Mouse (Mus musculus): ENCODE measurements around the gene E130309D02Rik.

E130309D02Rik gene

DNA sequence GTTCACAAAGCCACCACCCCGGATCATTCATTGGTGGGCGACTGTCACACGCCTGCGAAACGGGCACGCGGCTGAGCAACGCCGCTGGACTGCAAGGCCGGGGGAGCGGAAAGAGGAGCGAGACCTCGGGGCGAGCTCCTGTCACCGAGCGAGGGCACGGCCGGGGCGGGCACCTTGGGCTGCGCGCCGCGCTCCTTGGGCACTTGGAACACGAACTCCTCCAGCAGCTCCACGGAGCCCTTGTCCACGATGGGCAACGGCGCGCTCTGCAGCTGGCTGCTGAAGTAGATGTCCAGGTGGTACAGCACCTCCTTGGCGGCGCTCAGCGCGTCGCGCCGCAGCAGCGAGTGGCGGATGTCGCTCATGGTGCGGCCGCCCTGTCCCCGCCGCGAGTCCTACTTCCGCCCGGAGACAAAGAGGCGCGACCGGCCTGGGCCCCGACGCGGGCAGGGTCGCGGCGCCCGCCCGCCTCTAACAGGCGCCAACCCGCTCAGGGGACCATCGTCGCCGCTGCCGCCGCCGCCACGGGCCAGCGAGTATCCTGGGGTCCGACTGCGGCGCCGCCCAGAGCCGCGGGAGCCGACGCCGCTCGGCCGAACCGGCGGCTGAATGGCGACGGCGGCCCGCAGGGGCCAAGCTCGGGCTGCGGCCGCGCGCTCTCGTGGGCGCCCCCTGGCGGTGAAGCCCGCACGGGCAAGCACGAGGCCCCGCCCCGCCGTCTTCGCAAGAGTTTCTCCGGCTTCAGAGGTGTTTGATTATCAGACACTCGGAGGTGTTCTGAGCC, at the start of gene E130309D02Rik:
TSS of gene E130309D02Rik (minus strand) at position 631 of the 784 bp plus-strand sequence.
- DNase-seq, result peak; percentile 93

- DNase-seq, result no peak
Measured at GRCm38 (mm10) chr5:143363678-143364615, 48.8 kb upstream of the E130309D02Rik start.

GRCm38 (mm10) chr5:143361428-143361827, 46.3 kb upstream of the E130309D02Rik start:
- DNase-seq, result no peak

- no peak for DNase-seq
Measured at GRCm38 (mm10) chr5:143360000-143360399, 44.8 kb upstream of the E130309D02Rik start.

- no peak for DNase-seq
Measured at GRCm38 (mm10) chr5:143359263-143359662, 44.1 kb upstream of the E130309D02Rik start.

- no peak for DNase-seq
Measured at GRCm38 (mm10) chr5:143357564-143357963, 42.4 kb upstream of the E130309D02Rik start.

GRCm38 (mm10) chr5:143356686-143357388, 41.7 kb upstream of the E130309D02Rik start, which contains the start of gene Grid2ip:
Gene Grid2ip (plus strand): TSS chr5:143357338.
- no peak for DNase-seq

GRCm38 (mm10) chr5:143356017-143356416, 40.9 kb upstream of the E130309D02Rik start:
- DNase-seq, result no peak

DNA sequence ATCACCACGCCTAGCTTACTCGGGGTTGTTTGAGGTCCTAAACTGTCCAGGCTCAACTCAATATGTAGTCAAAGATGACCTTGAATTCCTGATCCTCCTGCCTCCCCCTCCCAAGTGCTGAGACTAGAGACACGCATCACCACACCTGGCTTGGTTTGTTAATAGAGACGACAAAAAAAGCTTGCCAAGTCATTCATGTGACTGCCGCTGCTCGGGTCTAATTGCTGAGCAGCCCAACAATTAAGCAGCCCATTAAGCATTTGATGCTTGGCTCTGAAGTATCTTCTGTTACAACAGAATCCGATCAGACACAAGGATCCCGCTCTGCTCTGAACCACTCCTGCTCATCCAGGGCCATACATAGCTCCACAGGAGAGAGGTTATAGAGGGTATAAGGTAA, 31.2 kb upstream of the E130309D02Rik start:
- peak; percentile 35 for DNase-seq

DNA sequence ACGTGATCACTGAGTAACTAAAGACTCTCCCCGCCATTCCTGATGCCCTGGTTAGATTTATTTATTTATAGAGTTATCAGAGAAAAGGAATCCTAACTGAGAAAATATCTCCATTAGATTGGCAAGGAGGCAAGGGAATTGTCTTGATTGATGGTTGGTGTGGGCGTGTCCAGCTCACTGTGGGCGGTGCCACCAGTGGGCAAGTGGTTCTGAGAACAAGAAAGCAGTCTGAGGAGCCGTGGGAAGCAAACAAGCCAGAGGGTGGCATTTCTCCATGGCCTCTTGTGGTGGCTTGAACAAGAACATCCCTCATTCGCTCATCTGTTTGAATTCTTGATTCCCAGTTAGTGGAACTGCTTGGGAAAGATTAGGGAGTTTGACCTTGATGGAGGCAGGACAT, 24.4 kb upstream of the E130309D02Rik start:
- DNase-seq, result no peak

DNA sequence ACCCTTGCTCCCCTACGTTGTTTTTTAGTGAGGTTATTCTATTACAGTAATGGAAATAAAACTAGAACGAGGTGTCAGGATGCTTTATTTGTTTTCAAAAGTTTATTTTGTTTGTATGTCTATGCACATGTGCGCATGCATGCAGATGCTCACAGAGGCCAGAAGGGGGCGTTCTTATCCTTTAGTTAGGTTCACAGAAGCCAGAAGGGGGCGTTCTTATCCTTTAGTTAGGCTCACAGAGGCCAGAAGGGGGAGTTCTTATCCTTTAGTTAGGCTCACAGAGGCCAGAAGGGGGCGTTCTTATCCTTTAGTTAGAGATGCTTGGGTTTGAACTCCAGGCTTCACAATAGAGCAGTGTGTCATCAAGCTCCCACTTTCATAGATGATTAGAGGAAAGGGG, 21.4 kb upstream of the E130309D02Rik start:
- DNase-seq, result no peak

DNA sequence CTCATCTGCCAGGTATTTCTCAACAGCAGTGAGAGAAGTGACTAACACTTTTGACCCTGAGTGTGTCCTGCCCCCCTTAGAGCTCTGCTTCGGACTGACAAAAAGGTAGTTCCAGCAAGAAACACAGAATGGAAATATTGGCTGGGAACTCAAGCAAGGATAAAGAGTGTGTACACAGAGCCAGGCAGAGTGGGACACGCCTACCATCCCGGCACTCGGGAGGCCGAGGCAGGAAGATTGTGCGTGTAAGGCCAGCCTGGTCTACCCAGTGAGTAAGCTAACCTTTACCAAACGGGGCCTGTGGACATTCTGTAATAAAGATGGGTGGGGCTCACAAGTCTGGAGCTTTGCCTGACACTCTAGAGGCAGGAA, 19.9 kb upstream of the E130309D02Rik start:
- DNase-seq, result no peak

- DNase-seq, result no peak
Measured at GRCm38 (mm10) chr5:143334418-143335088, 19.4 kb upstream of the E130309D02Rik start.

- peak; percentile 77 for DNase-seq
Measured at GRCm38 (mm10) chr5:143333872-143334271, 18.7 kb upstream of the E130309D02Rik start.

GRCm38 (mm10) chr5:143328690-143329495, 13.7 kb upstream of the E130309D02Rik start, which contains the start of gene Zdhhc4:
Gene Zdhhc4 (minus strand): TSS chr5:143329256.
- peak; percentile 93 for DNase-seq

GRCm38 (mm10) chr5:143317288-143317610, 2.1 kb upstream of the E130309D02Rik start:
- DNase-seq, result peak; percentile 37

GRCm38 (mm10) chr5:143316605-143317287, 1.6 kb upstream of the E130309D02Rik start:
- no peak for DNase-seq

DNA sequence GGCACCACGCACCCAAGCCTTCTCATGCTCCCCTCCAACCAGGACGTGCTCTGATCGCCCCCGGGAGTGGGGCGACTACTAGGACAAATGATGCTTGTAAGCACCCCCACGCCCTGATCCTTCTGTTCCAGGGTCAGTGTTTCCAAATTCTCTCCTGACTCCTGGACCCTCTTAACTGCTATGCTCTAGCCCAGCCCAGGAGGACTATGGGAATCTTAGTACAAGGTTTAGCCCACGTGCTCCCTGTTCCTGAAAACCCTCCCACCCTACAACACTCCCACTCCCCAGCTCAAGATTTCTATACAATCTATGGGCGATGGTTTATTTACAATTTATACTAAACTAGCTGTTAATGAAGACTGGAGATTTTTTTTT, 341 bp upstream of the E130309D02Rik start:
- DNase-seq, result no peak

DNA sequence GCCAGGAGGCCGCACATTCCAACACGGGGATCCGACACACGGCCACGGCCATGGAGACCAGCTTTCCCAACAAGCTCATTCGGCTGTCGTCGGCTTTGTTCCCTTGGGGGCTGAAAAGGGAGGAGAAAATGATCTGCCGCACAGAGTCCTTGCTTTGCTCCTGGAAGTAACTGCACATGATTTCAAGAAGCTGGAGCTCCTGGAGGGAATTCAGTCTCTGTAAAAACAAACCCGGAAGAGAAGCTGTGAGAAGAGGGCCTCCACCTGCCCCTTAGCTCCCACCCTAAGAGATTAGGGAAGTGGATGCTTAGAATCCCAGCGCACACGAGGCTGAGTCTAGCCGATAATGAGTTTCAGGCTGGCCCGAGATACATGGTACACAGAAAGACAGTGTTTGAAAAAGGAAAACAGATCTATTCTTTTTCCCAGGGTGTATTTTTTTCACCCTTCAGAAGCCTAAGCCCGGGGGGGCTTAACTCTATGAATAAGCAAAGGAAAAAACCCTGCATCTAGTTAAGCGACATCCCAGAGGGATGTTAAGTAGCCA, 904 bp downstream of the E130309D02Rik start:
- DNase-seq, result no peak

- DNase-seq, result peak; percentile 83
Measured at GRCm38 (mm10) chr5:143311886-143312285, 3.3 kb downstream of the E130309D02Rik start.

- no peak for DNase-seq
Measured at GRCm38 (mm10) chr5:143309916-143310315, 5.2 kb downstream of the E130309D02Rik start.
